Mouse (Mus musculus) ES-Bruce4 (cell line): Measurements from ENCODE around the gene Eef1akmt2. TPM values are rescaled to one million over a fixed set of nuclear protein-coding genes. Genes with fewer than 3 reads are reported as not detected.

Source experiments
- H3K27ac ChIP-seq: 2 replicates; pipeline ENCODE4 v1.5.1; 2012; ENCODE audit warnings: low read length, inconsistent platforms; ENCODE audit not compliant: insufficient read depth
- H3K27me3 ChIP-seq: 2 replicates; pipeline ENCODE4 v1.6.1; 2012; ENCODE audit warnings: mild to moderate bottlenecking, low read length, inconsistent platforms; ENCODE audit not compliant: control insufficient read depth, poor library complexity, insufficient read depth, severe bottlenecking
- H3K36me3 ChIP-seq: 2 replicates; pipeline ENCODE4 v1.6.1; 2012; ENCODE audit warnings: inconsistent platforms, mild to moderate bottlenecking, low read length, moderate library complexity; ENCODE audit not compliant: control insufficient read depth, poor library complexity, insufficient read depth, severe bottlenecking
- H3K4me1 ChIP-seq: one replicate; pipeline ENCODE4 v1.8.1; 2011; ENCODE audit warnings: low read length; ENCODE audit not compliant: control insufficient read depth, insufficient read depth
- H3K4me3 ChIP-seq: 2 replicates; pipeline ENCODE4 v1.5.1; 2011; ENCODE audit warnings: low read depth, mild to moderate bottlenecking, low read length
- H3K9ac ChIP-seq: 2 replicates; pipeline ENCODE4 v1.6.1; 2012; ENCODE audit warnings: low read depth, mild to moderate bottlenecking, inconsistent platforms; ENCODE audit not compliant: poor library complexity, severe bottlenecking
- H3K9me3 ChIP-seq: replicated peaks from 2 replicates; pipeline ENCODE4 v1.6.1; 2012; ENCODE audit warnings: mild to moderate bottlenecking, low read length, inconsistent platforms; ENCODE audit not compliant: control insufficient read depth, poor library complexity, insufficient read depth, severe bottlenecking
- CTCF ChIP-seq: IDR thresholded peaks from one replicate; pipeline ENCODE4 v1.8.1; 2011; ENCODE audit warnings: low read depth, low read length
- EP300 ChIP-seq: IDR thresholded peaks from 2 replicates; pipeline ENCODE4 v1.6.1; 2011; ENCODE audit warnings: low read depth, low read length; ENCODE audit not compliant: insufficient read depth
- POLR2A ChIP-seq: IDR thresholded peaks from one replicate; pipeline ENCODE4 v1.8.1; 2011; ENCODE audit warnings: low read length; ENCODE audit not compliant: insufficient read depth
- polyA plus RNA-seq: library from polyadenylated mRNA; stranded (reverse); fragments of >200 nt; gene quantifications from 2 replicates; pipeline ENCODE4 v1.2.4, GENCODE M21; 2011; ENCODE audit warnings: low read depth; ENCODE audit not compliant: missing spikeins, insufficient read depth, insufficient read length

Gene Eef1akmt2
- polyA plus RNA-seq, 1 experiment: 39.4 TPM

GRCm38 (mm10) chr7:132803336-132803735, 49.1 kb downstream of the Eef1akmt2 start:
- Histone ChIP-seq H3K4me1 (peaks cover 6% of the 10 kb centered on the region), H3K9ac (no peak overlapping the region), H3K36me3 (no peaks in the 10 kb centered on the region), H3K9me3 (no peaks in the 10 kb centered on the region), H3K4me3 (no peak overlapping the region), H3K27ac (no peak overlapping the region), H3K27me3 (no peaks in the 10 kb centered on the region)
- no peak for TF ChIP-seq POLR2A
- TF ChIP-seq EP300: no peak
- TF ChIP-seq CTCF: no peak

- no peak overlapping the region for H3K4me3 ChIP-seq
- H3K27ac ChIP-seq: no peak overlapping the region
- H3K27me3 ChIP-seq: no peaks in the 10 kb centered on the region
- no peaks in the 10 kb centered on the region for H3K9me3 ChIP-seq
- H3K9ac ChIP-seq: no peak overlapping the region
- H3K4me1 ChIP-seq: peaks cover 4% of the 10 kb centered on the region
- TF ChIP-seq POLR2A: no peak
- TF ChIP-seq CTCF: no peak
- no peak for TF ChIP-seq EP300
- H3K36me3 ChIP-seq: no peaks in the 10 kb centered on the region
Observed at GRCm38 (mm10) chr7:132802691-132803090, 49.8 kb downstream of the Eef1akmt2 start.

GRCm38 (mm10) chr7:132802066-132802465, 50.4 kb downstream of the Eef1akmt2 start:
- Histone ChIP-seq H3K4me3 (no peak overlapping the region), H3K4me1 (no peaks in the 10 kb centered on the region), H3K27me3 (no peaks in the 10 kb centered on the region), H3K27ac (no peak overlapping the region), H3K36me3 (no peaks in the 10 kb centered on the region), H3K9me3 (no peaks in the 10 kb centered on the region), H3K9ac (no peak overlapping the region)
- no peak for TF ChIP-seq EP300
- no peak for TF ChIP-seq CTCF
- no peak for TF ChIP-seq POLR2A

GRCm38 (mm10) chr7:132801509-132801908, 51.0 kb downstream of the Eef1akmt2 start:
- TF ChIP-seq EP300 (no peak), CTCF (no peak)
- no peaks in the 10 kb centered on the region for H3K4me1 ChIP-seq
- H3K4me3 ChIP-seq: no peak overlapping the region
- H3K27me3 ChIP-seq: no peaks in the 10 kb centered on the region
- H3K27ac ChIP-seq: no peak overlapping the region
- no peak overlapping the region for H3K9ac ChIP-seq
- H3K9me3 ChIP-seq: no peaks in the 10 kb centered on the region
- H3K36me3 ChIP-seq: no peaks in the 10 kb centered on the region

GRCm38 (mm10) chr7:132800868-132801267, 51.6 kb downstream of the Eef1akmt2 start:
- Histone ChIP-seq H3K9ac (no peak overlapping the region), H3K27me3 (no peaks in the 10 kb centered on the region), H3K36me3 (no peaks in the 10 kb centered on the region), H3K4me1 (no peaks in the 10 kb centered on the region), H3K4me3 (no peak overlapping the region), H3K27ac (no peak overlapping the region), H3K9me3 (no peaks in the 10 kb centered on the region)
- no peak for TF ChIP-seq EP300
- no peak for TF ChIP-seq POLR2A
- TF ChIP-seq CTCF: no peak

GRCm38 (mm10) chr7:132799119-132800016, 53.1 kb downstream of the Eef1akmt2 start:
- no peak overlapping the region for H3K27ac ChIP-seq
- H3K9me3 ChIP-seq: no peaks in the 10 kb centered on the region
- no peaks in the 10 kb centered on the region for H3K27me3 ChIP-seq
- H3K9ac ChIP-seq: no peak overlapping the region
- H3K4me1 ChIP-seq: no peaks in the 10 kb centered on the region
- H3K36me3 ChIP-seq: no peaks in the 10 kb centered on the region
- no peak overlapping the region for H3K4me3 ChIP-seq
- no peak for TF ChIP-seq POLR2A
